Mouse (Mus musculus) regulatory T cell (primary cell): Measurements from ENCODE around the gene Smad9.

ENCODE experiments used
- in situ Hi-C: fragments of 300-600 bp; cut with MboI, MseI; formaldehyde crosslinking; loops from one replicate; pipeline ENCODE4 v1.15.1; 2025; ENCODE audit warnings: high pct_unique_total_duplicates

Gene Smad9

GRCm38 (mm10) chr3:54807666-54808217 is 52.4 kb downstream of the Smad9 start, which contains the start of gene Rfxap:
Gene Rfxap, minus strand, starts transcription at chr3:54807791.
- in situ Hi-C loops, result no loop called here

GRCm38 (mm10) chr3:54809111-54809510 is 53.7 kb downstream of the Smad9 start:
- in situ Hi-C loops, result no loop called here

DNA sequence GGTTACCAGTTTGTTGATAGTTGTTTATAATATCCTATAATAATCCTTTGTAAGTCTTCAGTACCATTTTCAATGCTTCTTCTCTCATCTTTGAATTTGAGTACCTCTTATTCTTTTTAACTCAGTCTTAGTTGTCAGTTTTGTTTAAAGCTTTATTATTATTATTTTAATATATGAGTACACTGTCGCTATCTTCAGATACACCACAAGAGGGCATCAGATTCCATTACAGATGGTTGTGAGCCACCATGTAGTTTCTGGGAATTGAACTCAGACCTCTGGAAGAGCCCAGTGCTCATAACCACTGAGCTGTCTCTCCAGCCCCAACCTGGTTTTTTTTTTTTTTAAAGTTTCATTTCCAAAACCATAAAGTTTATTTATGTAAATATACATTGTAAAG is 56.2 kb downstream of the Smad9 start:
- in situ Hi-C loops, result loop anchor here (5.0 kb wide), 1 partner anchor 256 kb away; no protein-coding TSS in a partner anchor

DNA sequence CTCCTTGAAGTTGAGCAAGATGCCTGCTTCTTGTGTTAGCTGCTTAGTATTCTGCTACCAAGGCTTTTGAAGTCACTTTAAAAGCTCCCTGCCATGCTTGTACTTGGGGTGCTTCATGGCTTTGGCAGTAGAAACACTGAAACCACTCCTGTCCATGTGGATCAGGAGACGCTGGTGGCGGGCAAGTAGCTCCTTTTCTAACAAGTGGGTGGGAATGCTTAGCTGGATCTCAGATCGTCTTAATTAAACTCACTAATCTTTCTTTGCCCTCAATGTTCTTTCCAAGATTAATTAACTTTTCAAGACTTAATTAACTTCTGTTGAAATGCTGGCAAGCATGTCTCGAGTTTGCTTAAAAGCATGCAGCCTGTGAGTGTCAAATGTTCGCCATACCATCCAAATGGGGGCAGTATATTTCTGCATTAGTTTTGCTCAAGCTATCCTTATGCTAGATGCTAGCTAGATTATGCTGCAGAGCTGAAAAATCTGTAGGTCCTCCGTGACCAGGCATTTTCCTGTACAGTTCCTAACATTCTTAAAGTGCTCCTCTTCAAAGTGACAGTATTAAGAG is 58.1 kb downstream of the Smad9 start:
- in situ Hi-C loops, result loop anchor here (5.0 kb wide), 1 partner anchor 254 kb away; no protein-coding TSS in a partner anchor

- in situ Hi-C loops, result loop anchor here (5.0 kb wide), 1 partner anchor 253 kb away; no protein-coding TSS in a partner anchor
These were observed 59.2 kb downstream of the Smad9 start for GRCm38 (mm10) chr3:54814622-54815021.

- in situ Hi-C loops, result no loop called here
These were observed 59.9 kb downstream of the Smad9 start for GRCm38 (mm10) chr3:54815292-54815691.

GRCm38 (mm10) chr3:54822526-54822925 is 67.1 kb downstream of the Smad9 start:
- in situ Hi-C loops, result no loop called here

GRCm38 (mm10) chr3:54832491-54832890 is 77.1 kb downstream of the Smad9 start:
- in situ Hi-C loops, result loop anchor here (5.0 kb wide), 1 partner anchor 40 kb away; no protein-coding TSS in a partner anchor

DNA sequence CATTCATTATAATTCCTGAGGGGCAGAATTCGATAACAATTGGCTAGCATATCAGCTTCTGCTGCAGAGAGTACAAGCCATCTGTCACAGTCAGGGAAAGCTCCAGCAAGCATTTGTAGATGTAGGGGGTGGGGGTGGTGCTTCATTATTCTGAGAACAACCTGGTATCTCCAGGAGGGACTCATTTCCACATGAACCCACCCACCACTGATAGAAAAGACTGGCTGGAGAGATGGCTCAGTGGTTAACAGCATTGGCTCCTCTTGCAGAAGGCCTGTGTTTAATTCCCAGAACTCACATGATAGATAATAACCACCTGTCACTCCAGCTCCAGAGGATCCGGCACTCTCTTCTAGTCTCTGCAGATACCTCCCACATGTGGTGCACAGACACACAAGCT is 80.0 kb downstream of the Smad9 start:
- in situ Hi-C loops, result no loop called here
